Comparison of ENCODE assay signal across 8 mouse cellular contexts in genomic region chr11:107479862-107480203, GRCm38 (mm10). TPM values are rescaled to one million over a fixed set of nuclear protein-coding genes. Genes with fewer than 3 reads are reported as not detected.
A peak's percentile ranks its signal among the peaks of the same experiment; 100 is the strongest.
DNase-seq lines count a peak whose midpoint lies in the region; ATAC-seq and TF ChIP-seq lines count a peak whose summit lies in the region.

No protein-coding gene starts in this region.

- intact Hi-C loops in heart, adult 2 months (cut with DNase I): loop anchor here (5.0 kb wide), 1 partner anchor 288 kb away; no protein-coding TSS in a partner anchor

- H3K79me2 ChIP-seq in heart, adult 2 months (replicated peaks; ENCODE audit: control insufficient read depth, insufficient read depth, low read length): peaks cover 11% of the 10 kb centered on the region; the same call in 1 of the 2 replicates

- no peak for ATAC-seq in forebrain, embryonic 12.5 days (ENCODE audit: low FRiP score)
- no peak for ATAC-seq in liver, embryonic 13.5 days (ENCODE audit: low read depth)

- WGBS in heart, adult 2 months: under 1% methylated on average over 10 of the region's 10 CpGs
- WGBS in forebrain, embryonic 12.5 days: 1% methylated on average over 10 of the region's 10 CpGs
- under 1% methylated on average over 10 of the region's 10 CpGs for WGBS in liver, embryonic 13.5 days (ENCODE audit: insufficient replicate concordance)

- H3K4me3 ChIP-seq in heart, adult 2 months: peak overlapping the region; percentile 99
- peak overlapping the region; percentile 91 for H3K4me3 ChIP-seq in forebrain, embryonic 12.5 days (replicated peaks)
- peak overlapping the region; percentile 83 for H3K4me3 ChIP-seq in liver, embryonic 13.5 days (replicated peaks)

- TF ChIP-seq EP300 in heart, adult 2 months (IDR thresholded peaks at IDR 0.05; ENCODE audit: insufficient read depth, low read depth, low read length): no peak

- TF ChIP-seq CTCF in heart, adult 2 months (IDR thresholded peaks at IDR 0.05): no peak

- no peaks in the 10 kb centered on the region for H3K27me3 ChIP-seq in heart, adult 2 months (ENCODE audit: control insufficient read depth, insufficient read depth, low read length)
- no peaks in the 10 kb centered on the region for H3K27me3 ChIP-seq in forebrain, embryonic 12.5 days
- no peaks in the 10 kb centered on the region for H3K27me3 ChIP-seq in liver, embryonic 13.5 days

- DNase-seq in heart, adult 2 months: no peak
- no peak for DNase-seq in heart, postnatal 4 days
- peak; percentile 45 for DNase-seq in A20 (ENCODE audit: low read depth, low spot score)
- DNase-seq in liver, embryonic 13.5 days: no peak
- DNase-seq in urinary bladder, postnatal 36 days (ENCODE audit: low spot score in 2 of 2): no peak
- no peak for DNase-seq in cerebellum, postnatal 14 days
- DNase-seq in right cerebral cortex, postnatal 14 days: no peak

- H3K27ac ChIP-seq in heart, adult 2 months: peak overlapping the region; percentile 95
- H3K27ac ChIP-seq in forebrain, embryonic 12.5 days: peak overlapping the region; percentile 77; the same call in 1 of the 2 replicates
- H3K27ac ChIP-seq in liver, embryonic 13.5 days: peak overlapping the region; percentile 80

- H3K36me3 ChIP-seq in heart, adult 2 months (ENCODE audit: control insufficient read depth, insufficient read depth, low read length): peaks cover 15% of the 10 kb centered on the region
- peaks cover 2% of the 10 kb centered on the region; the same call in 1 of the 2 replicates for H3K36me3 ChIP-seq in forebrain, embryonic 12.5 days (replicated peaks)
- peaks cover 11% of the 10 kb centered on the region for H3K36me3 ChIP-seq in liver, embryonic 13.5 days

- peak overlapping the region; percentile 93 for H3K4me2 ChIP-seq in forebrain, embryonic 12.5 days
- peak overlapping the region; percentile 74 for H3K4me2 ChIP-seq in liver, embryonic 13.5 days

- TF ChIP-seq POLR2A in heart, adult 2 months (IDR thresholded peaks at IDR 0.05; ENCODE audit: insufficient read depth, low read depth, low read length): no peak

- H3K4me1 ChIP-seq in heart, adult 2 months (ENCODE audit: control insufficient read depth, insufficient read depth, low read length): peaks cover 4% of the 10 kb centered on the region
- peaks cover 16% of the 10 kb centered on the region for H3K4me1 ChIP-seq in forebrain, embryonic 12.5 days
- H3K4me1 ChIP-seq in liver, embryonic 13.5 days (replicated peaks): peaks cover 35% of the 10 kb centered on the region

- H3K9ac ChIP-seq in heart, adult 2 months (ENCODE audit: low read depth, low read length): peak overlapping the region; percentile 92
- peak overlapping the region; percentile 94 for H3K9ac ChIP-seq in forebrain, embryonic 12.5 days
- H3K9ac ChIP-seq in liver, embryonic 13.5 days: peak overlapping the region; percentile 91

- no peaks in the 10 kb centered on the region for H3K9me3 ChIP-seq in forebrain, embryonic 12.5 days
- no peaks in the 10 kb centered on the region for H3K9me3 ChIP-seq in liver, embryonic 13.5 days (replicated peaks)

RNA-seq across cellular contexts. Expression of gene Psmd12, which starts 0.5 kb away (rescaled TPM):
- 10 to 100 TPM; 78.3 to 92.2 TPM for total RNA-seq in heart, adult 2 months (2021)
- 22.6 and 42.4 TPM in 2 replicates for polyA plus RNA-seq in heart, adult 2 months (2012; rRNA removed)
- 10 to 100 TPM; 83.0 to 83.3 TPM for total RNA-seq in heart, postnatal 4 days (2021)
- 188 and 196 TPM in 2 replicates for polyA plus RNA-seq in forebrain, embryonic 12.5 days (2016; fragmentation: Nextera tagmentation; extraction: Ambion mirVana)
- 134 and 159 TPM in 2 replicates for polyA plus RNA-seq in liver, embryonic 13.5 days (2015; fragmentation: Nextera tagmentation; extraction: Ambion mirVana)

RNA-seq across cellular contexts. Expression of gene Pitpnc1, which starts 9.3 kb away (rescaled TPM):
- 10 to 100 TPM; 66.4 to 68.1 TPM for total RNA-seq in heart, adult 2 months (2021)
- polyA plus RNA-seq in heart, adult 2 months (2012; rRNA removed): 22.7 and 39.4 TPM in 2 replicates
- 10 to 100 TPM; 68.1 to 75.2 TPM for total RNA-seq in heart, postnatal 4 days (2021)
- polyA plus RNA-seq in forebrain, embryonic 12.5 days (2016; fragmentation: Nextera tagmentation; extraction: Ambion mirVana): 34.7 and 38.2 TPM in 2 replicates
- 7.4 and 8.3 TPM in 2 replicates for polyA plus RNA-seq in liver, embryonic 13.5 days (2015; fragmentation: Nextera tagmentation; extraction: Ambion mirVana)
